Mouse (Mus musculus): ENCODE measurements around the gene Trpm3.

The Trpm3 gene

GRCm38 (mm10) chr19:22138590-22139421, at the start of gene Trpm3:
Trpm3 (plus strand) TSS chr19:22139046.
- no peak for DNase-seq (ENCODE audit: low read depth, low spot score)

- DNase-seq (ENCODE audit: low read depth, low spot score), result no peak
Measured at GRCm38 (mm10) chr19:22100582-22100981, 38.3 kb upstream of the Trpm3 start.

- no peak for DNase-seq (ENCODE audit: low read depth, low spot score)
Measured at GRCm38 (mm10) chr19:22103865-22104264, 35.0 kb upstream of the Trpm3 start.

- DNase-seq (ENCODE audit: low read depth, low spot score), result no peak
Measured at GRCm38 (mm10) chr19:22104848-22105484, 33.9 kb upstream of the Trpm3 start.

GRCm38 (mm10) chr19:22105648-22106047, 33.2 kb upstream of the Trpm3 start:
- no peak for DNase-seq (ENCODE audit: low read depth, low spot score)

GRCm38 (mm10) chr19:22108893-22109463, 29.9 kb upstream of the Trpm3 start:
- DNase-seq (ENCODE audit: low read depth, low spot score), result no peak

GRCm38 (mm10) chr19:22120976-22121375, 17.9 kb upstream of the Trpm3 start:
- no peak for DNase-seq (ENCODE audit: low read depth, low spot score)

- no peak for DNase-seq (ENCODE audit: low read depth, low spot score)
Measured at GRCm38 (mm10) chr19:22121631-22122030, 17.2 kb upstream of the Trpm3 start.

- DNase-seq (ENCODE audit: low read depth, low spot score), result no peak
Measured at GRCm38 (mm10) chr19:22132626-22133025, 6.2 kb upstream of the Trpm3 start.

- DNase-seq (ENCODE audit: low read depth, low spot score), result no peak
Measured at GRCm38 (mm10) chr19:22178549-22178948, 39.7 kb downstream of the Trpm3 start.

- DNase-seq (ENCODE audit: low read depth, low spot score), result no peak
Measured at GRCm38 (mm10) chr19:22179017-22179416, 40.2 kb downstream of the Trpm3 start.

- DNase-seq (ENCODE audit: low read depth, low spot score), result no peak
Measured at GRCm38 (mm10) chr19:22180136-22180535, 41.3 kb downstream of the Trpm3 start.

GRCm38 (mm10) chr19:22189716-22190115, 50.9 kb downstream of the Trpm3 start:
- no peak for DNase-seq (ENCODE audit: low read depth, low spot score)

GRCm38 (mm10) chr19:22222520-22222919, 83.7 kb downstream of the Trpm3 start:
- no peak for DNase-seq (ENCODE audit: low read depth, low spot score)

GRCm38 (mm10) chr19:22234187-22234586, 95.3 kb downstream of the Trpm3 start:
- no peak for DNase-seq (ENCODE audit: low read depth, low spot score)

GRCm38 (mm10) chr19:22249076-22249475, 110.2 kb downstream of the Trpm3 start:
- no peak for DNase-seq (ENCODE audit: low read depth, low spot score)

GRCm38 (mm10) chr19:22272916-22273315, 134.1 kb downstream of the Trpm3 start:
- DNase-seq (ENCODE audit: low read depth, low spot score), result no peak

GRCm38 (mm10) chr19:22284651-22285050, 145.8 kb downstream of the Trpm3 start:
- DNase-seq (ENCODE audit: low read depth, low spot score), result no peak

GRCm38 (mm10) chr19:22292671-22293070, 153.8 kb downstream of the Trpm3 start:
- no peak for DNase-seq (ENCODE audit: low read depth, low spot score)

- DNase-seq (ENCODE audit: low read depth, low spot score), result no peak
Measured at GRCm38 (mm10) chr19:22300906-22301305, 162.1 kb downstream of the Trpm3 start.

- DNase-seq (ENCODE audit: low read depth, low spot score), result no peak
Measured at GRCm38 (mm10) chr19:22303021-22303951, 164.4 kb downstream of the Trpm3 start.

Data from retina, adult 2 months (tissue).